Mouse (Mus musculus) liver, postnatal 0 days (tissue): ENCODE measurements at regions not wholly inside any gene's neighbourhood (a gene's known extent, or its start where the extent isn't known, plus 50 kb on each side); places are given as distances from the start of the nearest gene placed in this dataset.
A peak's percentile ranks its signal among the peaks of the same experiment; 100 is the strongest.
"Not testable (repeated sequence)": the region's sequence is repeated elsewhere in the genome, so short reads cannot be mapped to it uniquely, and the experiment has no call there.

Source experiments
- ATAC-seq: fragments of 200-750 bp; cut with Nextera tagmentation; 2 replicates; pipeline ENCODE4 v1.8.0; 2017; ENCODE audit warnings: mild to moderate bottlenecking, moderate library complexity
- DNase-seq: peaks from one replicate; pipeline ENCODE4 v3.0.0-alpha.2; 2016
- H3K27ac ChIP-seq: fragments of 300-500 bp; sonication (generic); 2 replicates; pipeline ENCODE4 v1.5.1; 2014; ENCODE audit warnings: antibody characterized with exemption, moderate library complexity, mild to moderate bottlenecking, low read depth
- H3K27me3 ChIP-seq: fragments of 300-500 bp; sonication (generic); 2 replicates; pipeline ENCODE4 v1.6.1; 2014; ENCODE audit warnings: low read length, control low read depth, mixed read lengths; ENCODE audit not compliant: insufficient read depth
- H3K36me3 ChIP-seq: fragments of 300-500 bp; sonication (generic); replicated peaks from 2 replicates; pipeline ENCODE4 v1.6.1; 2014; ENCODE audit warnings: mild to moderate bottlenecking, control low read depth, low read length, moderate library complexity, mixed read lengths; ENCODE audit not compliant: insufficient read depth
- H3K4me1 ChIP-seq: fragments of 300-500 bp; sonication (generic); 2 replicates; pipeline ENCODE4 v1.6.1; 2014; ENCODE audit warnings: antibody characterized with exemption, mild to moderate bottlenecking, control low read depth; ENCODE audit not compliant: insufficient read depth
- H3K4me2 ChIP-seq: fragments of 300-500 bp; sonication (generic); 2 replicates; pipeline ENCODE4 v1.6.1; 2014; ENCODE audit warnings: low read depth, mild to moderate bottlenecking, low read length, moderate library complexity, mixed read lengths
- H3K4me3 ChIP-seq: fragments of 300-500 bp; sonication (generic); 2 replicates; pipeline ENCODE4 v1.5.1; 2014; ENCODE audit warnings: low read depth, low read length
- H3K9ac ChIP-seq: fragments of 300-500 bp; sonication (generic); replicated peaks from 2 replicates; pipeline ENCODE4 v1.6.1; 2014; ENCODE audit warnings: mild to moderate bottlenecking, moderate library complexity
- H3K9me3 ChIP-seq: fragments of 300-500 bp; sonication (generic); 2 replicates; pipeline ENCODE4 v1.6.1; 2016; ENCODE audit warnings: mild to moderate bottlenecking, control low read depth, low read length, mixed read lengths
- CTCF ChIP-seq: sonication (generic); IDR thresholded peaks from 2 replicates; pipeline ENCODE4 v1.5.1; 2016; ENCODE audit warnings: antibody characterized with exemption, low read depth
- EP300 ChIP-seq: IDR thresholded peaks from 2 replicates; pipeline ENCODE4 v1.6.1; 2016; ENCODE audit warnings: antibody characterized with exemption, low read depth, mild to moderate bottlenecking
- WGBS: fragments of 180-500 bp; shearing (Covaris S2); extraction: QIAGEN DNeasy Blood & Tissue Kit; methylation state at CpG from one replicate; pipeline ENCODE4 v1.1.7; 2014; ENCODE audit not compliant: insufficient replicate concordance; 5-methylcytosine and 5-hydroxymethylcytosine counted together

DNA sequence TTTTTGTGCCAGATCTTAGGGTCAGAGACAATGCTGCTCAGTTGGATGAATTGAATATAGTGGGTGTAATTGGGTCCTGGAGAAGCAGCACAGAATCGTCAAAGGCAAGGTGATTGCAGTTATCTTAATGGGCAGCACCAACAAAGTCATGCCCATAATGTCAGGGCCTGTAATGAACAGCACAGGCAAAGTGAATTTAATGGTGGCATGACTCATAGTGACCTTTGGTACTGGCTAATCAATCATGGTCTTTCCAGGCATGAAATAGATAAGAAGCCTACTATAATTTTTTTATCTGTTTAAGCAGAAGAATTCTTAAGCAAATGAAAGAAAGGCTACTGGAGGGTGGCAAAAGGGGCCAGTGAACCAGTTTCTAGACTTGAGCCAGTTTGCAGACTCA is 498.4 kb upstream of the Ercc4 start:
- Histone ChIP-seq H3K9me3 (no peaks in the 10 kb centered on the region), H3K4me2 (no peak overlapping the region), H3K4me3 (no peak overlapping the region), H3K27me3 (no peaks in the 10 kb centered on the region), H3K9ac (no peak overlapping the region), H3K4me1 (no peaks in the 10 kb centered on the region), H3K27ac (no peak overlapping the region), H3K36me3 (no peaks in the 10 kb centered on the region)
- no peak for TF ChIP-seq CTCF
- TF ChIP-seq EP300, result no peak
- DNase-seq (no peak), ATAC-seq (no peak)
- whole genome bisulfite sequencing, result 48% methylated on average over 1 of the region's 1 CpGs

DNA sequence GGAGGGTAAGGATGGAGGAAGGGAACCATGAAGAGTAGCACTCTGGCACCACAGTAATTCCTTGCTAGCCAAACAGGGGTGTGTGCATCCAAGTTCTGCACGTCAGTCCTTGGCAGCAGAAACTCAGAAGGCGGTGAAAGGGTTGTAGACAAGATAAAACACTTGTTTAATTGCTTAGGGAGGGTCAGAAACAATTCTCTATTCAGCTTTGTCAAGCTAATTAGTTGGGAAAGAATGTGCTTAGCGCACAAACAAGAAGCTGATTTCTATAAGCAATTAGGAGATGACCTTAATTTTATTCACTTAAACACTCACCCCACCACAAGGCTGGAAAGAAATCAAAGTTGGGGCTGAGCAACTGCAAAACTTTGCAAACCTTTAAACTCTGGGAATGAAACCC is 491.7 kb upstream of the Ercc4 start:
- Histone ChIP-seq H3K27me3 (no peaks in the 10 kb centered on the region), H3K27ac (no peak overlapping the region), H3K4me2 (no peak overlapping the region), H3K36me3 (no peaks in the 10 kb centered on the region), H3K9me3 (no peaks in the 10 kb centered on the region), H3K9ac (no peak overlapping the region), H3K4me1 (no peaks in the 10 kb centered on the region), H3K4me3 (no peak overlapping the region)
- 64% methylated on average over 3 of the region's 3 CpGs for WGBS
- ATAC-seq (no peak), DNase-seq (no peak)
- TF ChIP-seq CTCF (no peak), EP300 (no peak)

DNA sequence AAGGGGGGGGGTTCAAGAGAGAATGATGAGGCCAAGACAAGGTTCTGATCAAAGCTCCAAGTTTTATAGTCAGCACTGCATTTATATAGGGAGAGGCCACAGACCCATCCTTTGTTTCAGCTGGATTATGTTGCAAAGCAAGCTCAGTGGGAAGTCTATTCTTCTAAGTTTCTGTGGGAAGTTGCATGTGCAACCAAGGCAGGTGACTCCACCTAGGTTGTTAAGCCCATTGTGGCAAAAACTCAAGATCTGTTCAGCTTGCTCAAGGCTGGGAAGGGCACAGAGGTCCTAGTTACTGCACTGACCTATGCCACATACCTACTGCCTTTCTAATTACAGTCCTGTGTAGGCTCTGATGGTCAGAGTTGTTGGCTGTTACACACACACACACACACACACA is 477.0 kb upstream of the Ercc4 start:
- H3K4me2 ChIP-seq, result no peak overlapping the region
- H3K9me3 ChIP-seq, result no peaks in the 10 kb centered on the region
- no peak overlapping the region for H3K27ac ChIP-seq
- no peaks in the 10 kb centered on the region for H3K36me3 ChIP-seq
- ATAC-seq, result no peak
- TF ChIP-seq EP300 (no peak), CTCF (no peak)
- H3K4me3 ChIP-seq, result no peak overlapping the region
- DNase-seq, result no peak
- no peak overlapping the region for H3K9ac ChIP-seq
- H3K27me3 ChIP-seq, result no peaks in the 10 kb centered on the region
- no peaks in the 10 kb centered on the region for H3K4me1 ChIP-seq

DNA sequence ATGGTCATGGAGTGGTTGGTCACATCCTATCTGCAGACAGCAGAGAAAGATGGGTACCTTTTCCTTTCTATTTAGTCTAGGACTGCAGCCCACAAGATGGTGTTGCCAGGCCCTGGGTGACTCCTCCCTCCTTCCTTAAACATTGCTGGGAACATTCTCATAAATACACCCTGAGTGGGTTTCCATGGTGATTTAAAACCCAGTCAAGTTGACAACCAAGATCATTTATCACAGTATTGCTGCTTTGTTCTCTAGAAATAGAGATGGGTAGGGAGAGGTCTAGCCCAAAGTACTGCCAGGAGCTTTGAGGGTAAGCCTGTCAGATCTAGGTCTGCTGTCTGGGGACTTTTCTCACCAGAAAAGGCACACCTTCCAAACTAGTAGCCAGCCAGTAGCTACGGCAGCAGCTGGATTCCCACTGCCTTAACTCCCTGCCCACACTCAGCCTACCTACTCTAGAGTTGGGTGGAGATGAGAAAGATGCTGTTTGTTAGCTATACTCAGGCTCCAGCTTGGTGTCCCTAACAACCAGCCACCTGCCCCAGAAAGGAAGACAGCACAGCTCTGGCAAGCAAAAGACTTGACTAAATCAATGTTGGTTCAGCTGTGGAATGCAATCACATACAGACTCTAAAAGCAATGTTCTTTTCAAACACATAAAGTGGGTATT is 470.4 kb upstream of the Ercc4 start:
- TF ChIP-seq EP300, result no peak
- no peak for TF ChIP-seq CTCF
- Histone ChIP-seq H3K9ac (no peak overlapping the region), H3K9me3 (no peaks in the 10 kb centered on the region), H3K4me1 (peaks cover 5% of the 10 kb centered on the region; the same call in 1 of the 2 replicates), H3K36me3 (no peaks in the 10 kb centered on the region), H3K27ac (no peak overlapping the region), H3K4me2 (no peak overlapping the region), H3K27me3 (no peaks in the 10 kb centered on the region), H3K4me3 (no peak overlapping the region)
- 86% methylated on average over 1 of the region's 1 CpGs for WGBS
- ATAC-seq, result no peak
- DNase-seq, result no peak

DNA sequence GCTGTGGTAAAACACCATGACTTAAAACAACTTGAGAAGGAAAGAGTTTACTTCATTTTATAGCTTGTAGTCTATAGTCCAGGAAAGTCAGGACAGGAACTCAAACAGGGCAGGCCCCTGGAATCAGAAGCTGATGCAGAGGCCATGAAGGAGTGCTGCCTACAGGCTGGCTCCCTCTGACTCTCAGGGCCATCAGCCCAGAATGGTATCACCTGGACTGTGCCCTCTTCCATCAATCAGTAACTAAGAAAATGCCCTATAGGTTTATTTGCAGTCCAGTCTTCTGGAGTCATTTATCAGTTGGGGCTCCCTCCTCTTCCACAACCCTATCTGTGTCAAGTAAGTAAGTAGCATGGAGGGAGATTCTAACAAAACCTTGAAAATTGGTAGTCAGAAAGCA is 466.4 kb upstream of the Ercc4 start:
- Histone ChIP-seq H3K27ac (no peak overlapping the region), H3K36me3 (no peaks in the 10 kb centered on the region)
- peak; percentile 35; the same call in 1 of the 2 replicates for ATAC-seq

DNA sequence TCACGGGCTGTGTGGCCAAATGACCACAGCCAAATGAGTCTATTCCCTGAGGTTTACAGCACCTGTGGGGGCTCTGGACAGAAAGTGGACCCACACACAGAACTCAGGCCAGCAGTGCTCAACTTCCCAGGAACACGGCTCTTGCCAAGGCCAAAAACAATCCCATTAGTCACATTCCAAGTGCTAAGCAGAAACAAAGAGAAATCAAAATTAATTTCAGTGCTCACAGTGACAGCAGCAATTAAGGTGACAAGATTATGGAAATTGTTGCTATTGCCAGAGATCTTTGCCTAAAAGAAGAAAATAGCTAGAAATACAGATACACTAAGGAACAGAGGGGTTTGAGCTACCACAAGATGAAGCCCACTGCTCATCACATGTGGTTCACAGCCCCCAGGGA is 464.9 kb upstream of the Ercc4 start:
- DNase-seq (no peak), ATAC-seq (no peak)
- TF ChIP-seq CTCF, result no peak
- no peak for TF ChIP-seq EP300
- H3K4me3 ChIP-seq, result no peak overlapping the region
- no peak overlapping the region for H3K9ac ChIP-seq
- WGBS, result 57% methylated on average over 2 of the region's 2 CpGs
- H3K36me3 ChIP-seq, result no peaks in the 10 kb centered on the region
- no peaks in the 10 kb centered on the region for H3K9me3 ChIP-seq
- no peak overlapping the region for H3K27ac ChIP-seq
- H3K4me1 ChIP-seq, result peaks cover 5% of the 10 kb centered on the region; the same call in 1 of the 2 replicates
- no peak overlapping the region for H3K4me2 ChIP-seq
- H3K27me3 ChIP-seq, result no peaks in the 10 kb centered on the region

More for the DNA sequence above, 466.4 kb upstream of the Ercc4 start:
- Histone ChIP-seq H3K4me3 (no peak overlapping the region), H3K9ac (no peak overlapping the region), H3K4me1 (peaks cover 5% of the 10 kb centered on the region; the same call in 1 of the 2 replicates), H3K4me2 (no peak overlapping the region), H3K9me3 (no peaks in the 10 kb centered on the region), H3K27me3 (no peaks in the 10 kb centered on the region)
- TF ChIP-seq EP300 (no peak), CTCF (no peak)
- no peak for DNase-seq

DNA sequence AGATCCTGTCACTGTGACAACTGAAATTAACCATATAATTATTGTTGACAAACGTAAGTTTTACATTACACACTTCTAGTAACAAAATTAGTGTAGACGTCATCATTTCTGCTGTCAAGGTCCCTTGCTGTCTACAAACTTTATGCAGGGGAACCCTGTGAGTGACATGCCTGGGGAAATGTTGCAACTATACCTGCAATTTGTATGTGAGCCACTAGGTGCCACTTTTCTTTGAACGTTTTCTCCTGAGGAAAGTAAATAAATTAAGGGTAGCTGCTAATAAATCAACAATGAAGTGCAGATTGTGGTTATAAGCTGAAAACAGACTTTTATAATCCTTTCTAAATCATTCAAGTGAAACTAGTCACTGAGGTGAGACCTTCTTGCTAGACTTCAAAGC is 457.3 kb upstream of the Ercc4 start:
- ATAC-seq (no peak), DNase-seq (no peak)
- H3K27me3 ChIP-seq, result no peaks in the 10 kb centered on the region
- H3K9ac ChIP-seq, result no peak overlapping the region
- no peak overlapping the region for H3K4me3 ChIP-seq
- no peaks in the 10 kb centered on the region for H3K4me1 ChIP-seq
- H3K36me3 ChIP-seq, result no peaks in the 10 kb centered on the region
- no peak overlapping the region for H3K27ac ChIP-seq
- H3K9me3 ChIP-seq, result 0 out of 2 replicates have a peak, but pooled peaks cover 3% of the 10 kb centered on the region
- 74% methylated on average over 3 of the region's 3 CpGs for WGBS
- TF ChIP-seq EP300, result no peak
- no peak for TF ChIP-seq CTCF
- H3K4me2 ChIP-seq, result no peak overlapping the region

DNA sequence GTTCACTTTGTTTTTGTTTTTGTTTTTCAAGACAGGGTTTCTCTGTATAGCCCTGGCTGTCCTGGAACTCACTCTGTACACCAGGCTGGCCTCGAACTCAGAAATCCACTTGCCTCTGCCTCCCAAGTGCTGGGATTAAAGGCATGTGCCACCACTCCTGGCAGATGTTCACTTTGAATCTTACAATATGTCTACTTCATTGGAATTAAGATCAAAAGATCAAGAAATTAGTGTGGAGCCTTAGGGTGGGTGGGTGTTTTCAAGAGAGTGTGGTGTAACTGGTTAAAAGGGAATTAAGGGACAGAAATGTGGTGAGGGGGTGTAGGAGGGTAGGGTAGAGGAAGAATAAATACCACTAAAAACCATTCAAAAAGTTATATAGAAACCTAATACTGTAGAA is 435.8 kb upstream of the Ercc4 start:
- not testable (repeated sequence) for ATAC-seq, H3K36me3 ChIP-seq, DNase-seq, H3K27ac ChIP-seq, H3K4me1 ChIP-seq, H3K27me3 ChIP-seq, H3K9me3 ChIP-seq, H3K9ac ChIP-seq, H3K4me3 ChIP-seq, H3K4me2 ChIP-seq
- WGBS, result 73% methylated on average over 1 of the region's 1 CpGs
